Mouse (Mus musculus) spleen, adult 18-20 months (tissue): Measurements from ENCODE around the gene Gipc2.

Source experiments
- DNase-seq, 2 experiments: peaks; one replicate each; pipeline ENCODE4 v3.0.0; 2022; ENCODE audit warnings: mixed read lengths in 2 of 2

Gipc2 gene

GRCm38 (mm10) chr3:152189306-152189705, 23.3 kb upstream of the Gipc2 start:
- no peak for DNase-seq

- DNase-seq: no peak
These were observed 20.1 kb upstream of the Gipc2 start for GRCm38 (mm10) chr3:152186106-152186505.

GRCm38 (mm10) chr3:152183522-152183921, 17.5 kb upstream of the Gipc2 start:
- no peak for DNase-seq

GRCm38 (mm10) chr3:152180624-152181023, 14.6 kb upstream of the Gipc2 start:
- no peak for DNase-seq

- DNase-seq: no peak
These were observed 13.3 kb upstream of the Gipc2 start for GRCm38 (mm10) chr3:152179285-152179684.

GRCm38 (mm10) chr3:152178816-152179215, 12.8 kb upstream of the Gipc2 start:
- no peak for DNase-seq

- no peak for DNase-seq
These were observed 6.4 kb upstream of the Gipc2 start for GRCm38 (mm10) chr3:152172322-152172935.

GRCm38 (mm10) chr3:152171862-152172261, 5.8 kb upstream of the Gipc2 start:
- DNase-seq: no peak

GRCm38 (mm10) chr3:152171236-152171635, 5.2 kb upstream of the Gipc2 start:
- DNase-seq: no peak

- DNase-seq: no peak
These were observed 4.4 kb upstream of the Gipc2 start for GRCm38 (mm10) chr3:152170407-152170806.

GRCm38 (mm10) chr3:152168007-152168406, 2.0 kb upstream of the Gipc2 start:
- no peak for DNase-seq

- DNase-seq: no peak
These were observed 845 bp upstream of the Gipc2 start for GRCm38 (mm10) chr3:152166699-152167451.

- DNase-seq: peak in 1 of 2 experiments; percentile 5
These were observed 505 bp downstream of the Gipc2 start for GRCm38 (mm10) chr3:152165351-152166098.

- no peak for DNase-seq
These were observed 1.0 kb downstream of the Gipc2 start for GRCm38 (mm10) chr3:152165014-152165350.

- no peak for DNase-seq
These were observed 2.7 kb downstream of the Gipc2 start for GRCm38 (mm10) chr3:152163320-152163719.

- DNase-seq: no peak
These were observed 5.4 kb downstream of the Gipc2 start for GRCm38 (mm10) chr3:152160607-152161006.

GRCm38 (mm10) chr3:152159321-152159720, 6.7 kb downstream of the Gipc2 start:
- no peak for DNase-seq

- no peak for DNase-seq
These were observed 7.4 kb downstream of the Gipc2 start for GRCm38 (mm10) chr3:152158344-152159291.

GRCm38 (mm10) chr3:152156816-152157496, 9.1 kb downstream of the Gipc2 start:
- DNase-seq: no peak

GRCm38 (mm10) chr3:152155296-152155948, 10.6 kb downstream of the Gipc2 start:
- DNase-seq: no peak

- DNase-seq: no peak
These were observed 11.9 kb downstream of the Gipc2 start for GRCm38 (mm10) chr3:152154095-152154494.

- DNase-seq: no peak
These were observed 12.9 kb downstream of the Gipc2 start for GRCm38 (mm10) chr3:152153152-152153551.
